Mouse (Mus musculus): ENCODE data around the gene Hbq1a. TPM values are rescaled to one million over a fixed set of nuclear protein-coding genes. Genes with fewer than 3 reads are reported as not detected.
A peak's percentile ranks its signal among the peaks of the same experiment; 100 is the strongest.

The Hbq1a gene
- polyA plus RNA-seq, 1 experiment, result not detected

- Histone ChIP-seq H3K4me1 (ENCODE audit: control insufficient read depth, insufficient read depth, low read length) (no peaks in the 10 kb centered on the region), H3K36me3 (ENCODE audit: control insufficient read depth, insufficient read depth, low read length) (no peaks in the 10 kb centered on the region), H3K27me3 (ENCODE audit: control insufficient read depth, insufficient read depth, low read length) (no peaks in the 10 kb centered on the region), H3K27ac (ENCODE audit: control insufficient read depth, insufficient read depth, low read depth, low read length) (no peak overlapping the region), H3K4me3 (ENCODE audit: control insufficient read depth, low read depth, low read length) (no peak overlapping the region)
- TF ChIP-seq POLR2A (IDR thresholded peaks at IDR 0.05; ENCODE audit: control insufficient read depth, low read depth, low read length), result no peak
- no peak for TF ChIP-seq CTCF (IDR thresholded peaks at IDR 0.05; ENCODE audit: control insufficient read depth, insufficient read depth, insufficient replicate concordance, low read depth, low read length)
Observed at GRCm38 (mm10) chr11:32316009-32316408, 16.1 kb downstream of the Hbq1a start.

- TF ChIP-seq POLR2A (IDR thresholded peaks at IDR 0.05; ENCODE audit: control insufficient read depth, low read depth, low read length), result no peak
- no peak for TF ChIP-seq CTCF (IDR thresholded peaks at IDR 0.05; ENCODE audit: control insufficient read depth, insufficient read depth, insufficient replicate concordance, low read depth, low read length)
- Histone ChIP-seq H3K27ac (ENCODE audit: control insufficient read depth, insufficient read depth, low read depth, low read length) (no peak overlapping the region), H3K27me3 (ENCODE audit: control insufficient read depth, insufficient read depth, low read length) (no peaks in the 10 kb centered on the region), H3K4me1 (ENCODE audit: control insufficient read depth, insufficient read depth, low read length) (peaks cover 4% of the 10 kb centered on the region; the same call in 1 of the 2 replicates), H3K36me3 (ENCODE audit: control insufficient read depth, insufficient read depth, low read length) (no peaks in the 10 kb centered on the region), H3K4me3 (ENCODE audit: control insufficient read depth, low read depth, low read length) (peak overlapping the region; percentile 1)
Observed at GRCm38 (mm10) chr11:32320507-32321195, 20.8 kb downstream of the Hbq1a start.

DNA sequence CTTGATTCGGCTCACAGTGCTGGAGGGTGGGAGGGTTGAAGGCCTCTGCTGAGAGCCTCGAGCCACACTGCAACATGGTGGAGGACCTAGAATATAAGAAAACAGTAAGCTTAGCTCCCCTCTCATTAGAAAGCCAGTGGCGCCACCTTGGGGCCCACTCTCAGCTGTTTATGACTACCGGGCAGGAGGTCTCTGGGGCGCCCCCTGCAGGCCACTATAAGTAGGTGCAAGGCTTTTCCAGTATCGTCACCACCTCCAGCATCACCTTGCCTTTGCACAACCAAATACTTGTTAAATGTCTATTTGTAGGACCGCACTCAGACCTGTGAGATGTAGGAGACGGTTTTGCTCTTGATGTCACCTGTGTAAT is 21.3 kb downstream of the Hbq1a start:
- no peak for TF ChIP-seq POLR2A (IDR thresholded peaks at IDR 0.05; ENCODE audit: control insufficient read depth, low read depth, low read length)
- TF ChIP-seq CTCF (IDR thresholded peaks at IDR 0.05; ENCODE audit: control insufficient read depth, insufficient read depth, insufficient replicate concordance, low read depth, low read length), result peak; percentile 87; the same call in 1 of the 2 replicates
- no peaks in the 10 kb centered on the region for H3K27me3 ChIP-seq (ENCODE audit: control insufficient read depth, insufficient read depth, low read length)
- peaks cover 4% of the 10 kb centered on the region; the same call in 1 of the 2 replicates for H3K4me1 ChIP-seq (ENCODE audit: control insufficient read depth, insufficient read depth, low read length)
- no peak overlapping the region for H3K27ac ChIP-seq (ENCODE audit: control insufficient read depth, insufficient read depth, low read depth, low read length)
- H3K4me3 ChIP-seq (ENCODE audit: control insufficient read depth, low read depth, low read length), result peak overlapping the region; percentile 1
- H3K36me3 ChIP-seq (ENCODE audit: control insufficient read depth, insufficient read depth, low read length), result no peaks in the 10 kb centered on the region

DNA sequence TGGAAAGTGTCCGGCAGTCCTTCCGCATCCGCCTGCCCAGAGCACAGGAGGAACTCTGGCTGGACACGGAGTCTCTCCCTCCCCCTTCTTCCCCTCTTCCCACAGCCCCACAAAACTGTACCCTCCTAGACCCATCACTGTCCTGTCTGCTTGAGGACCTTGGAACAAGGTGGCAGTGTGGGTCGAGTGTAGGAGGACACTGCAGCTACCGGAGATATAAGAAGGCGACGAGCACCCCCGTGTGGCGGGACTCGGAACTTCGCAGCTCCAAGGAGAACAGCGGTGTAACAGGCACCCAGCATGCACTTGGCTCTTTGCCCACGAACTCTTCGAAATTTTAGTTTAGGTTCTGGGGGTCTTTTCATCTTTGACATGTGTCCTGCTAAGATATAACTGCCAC is 24.7 kb downstream of the Hbq1a start:
- H3K27ac ChIP-seq (ENCODE audit: control insufficient read depth, insufficient read depth, low read depth, low read length), result no peak overlapping the region
- peak overlapping the region; percentile 69 for H3K4me3 ChIP-seq (ENCODE audit: control insufficient read depth, low read depth, low read length)
- H3K27me3 ChIP-seq (ENCODE audit: control insufficient read depth, insufficient read depth, low read length), result no peaks in the 10 kb centered on the region
- peaks cover 4% of the 10 kb centered on the region; the same call in 1 of the 2 replicates for H3K4me1 ChIP-seq (ENCODE audit: control insufficient read depth, insufficient read depth, low read length)
- H3K36me3 ChIP-seq (ENCODE audit: control insufficient read depth, insufficient read depth, low read length), result no peaks in the 10 kb centered on the region
- peak; percentile 97 for TF ChIP-seq CTCF (IDR thresholded peaks at IDR 0.05; ENCODE audit: control insufficient read depth, insufficient read depth, insufficient replicate concordance, low read depth, low read length)
- no peak for TF ChIP-seq POLR2A (IDR thresholded peaks at IDR 0.05; ENCODE audit: control insufficient read depth, low read depth, low read length)

GRCm38 (mm10) chr11:32331075-32331474 is 31.2 kb downstream of the Hbq1a start:
- Histone ChIP-seq H3K4me3 (ENCODE audit: control insufficient read depth, low read depth, low read length) (no peak overlapping the region), H3K27ac (ENCODE audit: control insufficient read depth, insufficient read depth, low read depth, low read length) (no peak overlapping the region), H3K27me3 (ENCODE audit: control insufficient read depth, insufficient read depth, low read length) (no peaks in the 10 kb centered on the region), H3K36me3 (ENCODE audit: control insufficient read depth, insufficient read depth, low read length) (no peaks in the 10 kb centered on the region), H3K4me1 (ENCODE audit: control insufficient read depth, insufficient read depth, low read length) (no peaks in the 10 kb centered on the region)
- no peak for TF ChIP-seq POLR2A (IDR thresholded peaks at IDR 0.05; ENCODE audit: control insufficient read depth, low read depth, low read length)
- TF ChIP-seq CTCF (IDR thresholded peaks at IDR 0.05; ENCODE audit: control insufficient read depth, insufficient read depth, insufficient replicate concordance, low read depth, low read length), result no peak

DNA sequence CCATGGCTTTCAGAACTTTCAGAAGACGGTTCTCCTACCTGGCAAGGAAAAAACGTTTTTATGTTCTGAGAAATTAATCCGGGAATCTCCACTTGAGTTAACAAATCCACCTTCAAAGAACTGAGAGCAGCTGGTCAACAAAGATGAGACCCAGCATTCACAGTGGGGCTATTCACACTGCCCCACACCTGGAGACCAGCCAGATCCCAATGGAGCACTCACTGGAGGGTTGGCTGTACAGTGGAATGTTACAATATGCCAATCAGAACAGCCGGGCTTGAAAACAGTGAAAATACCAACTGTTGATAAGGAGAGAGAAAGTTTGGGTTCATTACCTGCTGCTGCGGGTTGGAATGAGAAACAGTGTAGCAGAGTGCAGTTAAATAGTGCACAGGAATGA is 32.0 kb downstream of the Hbq1a start:
- Histone ChIP-seq H3K4me1 (ENCODE audit: control insufficient read depth, insufficient read depth, low read length) (no peaks in the 10 kb centered on the region), H3K27ac (ENCODE audit: control insufficient read depth, insufficient read depth, low read depth, low read length) (no peak overlapping the region), H3K4me3 (ENCODE audit: control insufficient read depth, low read depth, low read length) (no peak overlapping the region), H3K27me3 (ENCODE audit: control insufficient read depth, insufficient read depth, low read length) (no peaks in the 10 kb centered on the region), H3K36me3 (ENCODE audit: control insufficient read depth, insufficient read depth, low read length) (no peaks in the 10 kb centered on the region)
- TF ChIP-seq CTCF (IDR thresholded peaks at IDR 0.05; ENCODE audit: control insufficient read depth, insufficient read depth, insufficient replicate concordance, low read depth, low read length) (no peak), POLR2A (IDR thresholded peaks at IDR 0.05; ENCODE audit: control insufficient read depth, low read depth, low read length) (no peak)

DNA sequence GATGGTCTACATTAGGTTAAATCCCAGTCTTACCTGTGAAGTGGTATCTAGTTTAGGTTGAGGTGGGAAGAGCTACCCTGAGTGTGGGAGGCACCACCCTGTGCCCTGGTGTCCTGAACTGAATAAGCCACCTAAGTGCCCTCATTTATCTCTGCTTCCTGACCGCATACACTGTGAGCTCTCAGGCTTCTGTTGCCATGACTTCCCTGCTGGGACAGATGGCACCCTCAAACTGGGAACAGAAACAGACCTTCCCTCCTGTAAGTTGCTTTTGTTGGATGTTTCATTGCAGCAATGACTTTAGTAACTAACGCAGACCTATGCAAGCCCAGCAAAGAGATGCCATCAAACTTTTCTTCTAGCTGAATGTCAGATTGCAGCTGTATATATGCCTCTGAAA is 33.4 kb downstream of the Hbq1a start:
- TF ChIP-seq POLR2A (IDR thresholded peaks at IDR 0.05; ENCODE audit: control insufficient read depth, low read depth, low read length) (no peak), CTCF (IDR thresholded peaks at IDR 0.05; ENCODE audit: control insufficient read depth, insufficient read depth, insufficient replicate concordance, low read depth, low read length) (no peak)

More for the DNA sequence above, 33.4 kb downstream of the Hbq1a start:
- Histone ChIP-seq H3K4me1 (ENCODE audit: control insufficient read depth, insufficient read depth, low read length) (no peaks in the 10 kb centered on the region), H3K4me3 (ENCODE audit: control insufficient read depth, low read depth, low read length) (no peak overlapping the region), H3K36me3 (ENCODE audit: control insufficient read depth, insufficient read depth, low read length) (no peaks in the 10 kb centered on the region), H3K27me3 (ENCODE audit: control insufficient read depth, insufficient read depth, low read length) (no peaks in the 10 kb centered on the region), H3K27ac (ENCODE audit: control insufficient read depth, insufficient read depth, low read depth, low read length) (no peak overlapping the region)
